Mouse (Mus musculus) layer of hippocampus, adult 11-12 months (tissue): ENCODE data around the gene Zdhhc16.

Experiments used
- DNase-seq: peaks from one replicate; pipeline ENCODE4 v3.0.0; 2022; ENCODE audit warnings: low spot score

Gene Zdhhc16

DNA sequence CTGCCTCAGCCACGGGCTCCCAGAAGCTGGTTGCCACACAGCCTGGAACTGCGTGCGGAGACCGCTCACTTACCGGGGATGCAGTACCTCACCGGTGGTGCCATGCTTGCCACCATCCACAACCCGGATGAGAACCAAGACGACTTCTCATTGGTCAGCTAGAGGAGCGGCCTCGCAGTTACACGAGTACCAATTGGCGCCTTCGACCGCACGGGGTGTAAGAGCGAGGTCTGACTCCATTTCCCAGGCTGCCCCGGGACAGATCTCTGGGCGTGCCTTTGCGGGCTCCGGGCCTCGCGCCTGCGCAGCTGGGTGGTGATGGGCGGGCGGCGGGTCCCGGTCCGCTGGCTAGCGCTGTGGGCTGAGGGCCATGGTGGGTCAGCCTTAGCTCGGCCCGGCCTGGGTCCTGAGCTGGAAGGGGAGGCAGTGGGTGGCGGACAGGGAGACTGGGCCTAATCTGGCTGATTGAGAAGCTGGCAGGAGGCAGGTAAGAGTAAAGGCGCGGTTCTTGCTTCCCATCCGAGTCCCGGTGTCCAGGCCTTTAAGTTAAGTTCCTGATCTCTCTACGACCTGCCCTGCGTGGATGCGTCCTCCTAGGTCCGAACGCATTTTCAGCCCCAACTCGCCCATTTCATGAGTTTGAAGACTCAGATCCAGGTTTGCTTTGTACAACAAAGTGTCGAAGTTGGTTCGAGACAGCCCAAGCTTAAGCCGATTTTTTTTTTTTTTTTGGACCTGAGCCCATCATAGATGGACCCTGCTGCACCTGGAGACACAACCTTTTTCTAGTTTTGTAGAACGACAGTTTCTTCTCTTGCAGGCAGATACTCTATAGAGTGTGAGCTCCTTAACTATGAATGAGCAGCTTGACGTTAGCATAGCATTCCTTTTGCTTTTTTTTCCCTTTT is at the start of gene Zdhhc16, which contains the start of gene Exosc1:
Zdhhc16 (plus strand) TSS at position 302 of the 908 bp plus-strand sequence.
Exosc1 (minus strand) TSS at position 245 of the 908 bp plus-strand sequence.
- peak; percentile 99 for DNase-seq

DNA sequence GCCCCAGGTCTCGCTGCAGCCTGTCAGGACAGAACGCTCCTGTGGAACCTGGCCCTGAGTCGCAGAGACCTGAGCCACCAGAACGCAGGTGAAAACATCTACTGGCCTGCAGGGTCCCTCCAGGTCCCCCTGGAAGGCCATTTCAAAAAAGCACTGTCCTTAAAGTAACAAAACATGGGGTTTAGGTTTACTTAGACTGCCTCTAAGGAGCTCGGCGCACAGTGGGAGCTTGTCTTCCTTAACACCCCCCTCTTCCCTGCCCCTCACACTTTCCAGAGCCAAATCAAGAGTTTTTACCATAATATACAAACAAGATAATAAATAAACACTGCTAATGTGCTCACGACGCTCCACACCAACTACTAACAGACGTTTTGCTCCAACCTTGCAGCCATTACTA is 49.4 kb upstream of the Zdhhc16 start:
- no peak for DNase-seq

DNA sequence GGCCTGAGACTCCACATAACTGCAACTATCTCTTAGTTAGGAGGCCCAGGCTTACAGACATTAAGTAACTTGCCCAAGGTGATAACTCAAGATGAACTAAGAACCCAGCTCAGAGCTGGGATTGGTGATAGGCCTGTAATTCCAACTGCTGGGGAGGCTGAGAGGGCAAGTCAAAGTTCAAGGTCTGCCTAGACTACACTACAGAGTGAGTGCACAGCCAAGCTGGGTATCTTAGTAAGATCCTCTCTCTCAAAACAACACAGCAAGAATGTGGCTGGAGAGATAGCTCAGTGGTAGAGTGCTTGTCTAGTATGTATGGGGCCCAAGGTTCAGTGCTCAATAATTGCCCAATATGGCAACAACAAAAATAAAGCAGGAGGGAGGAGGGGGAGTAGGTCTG is 45.1 kb upstream of the Zdhhc16 start:
- no peak for DNase-seq

DNA sequence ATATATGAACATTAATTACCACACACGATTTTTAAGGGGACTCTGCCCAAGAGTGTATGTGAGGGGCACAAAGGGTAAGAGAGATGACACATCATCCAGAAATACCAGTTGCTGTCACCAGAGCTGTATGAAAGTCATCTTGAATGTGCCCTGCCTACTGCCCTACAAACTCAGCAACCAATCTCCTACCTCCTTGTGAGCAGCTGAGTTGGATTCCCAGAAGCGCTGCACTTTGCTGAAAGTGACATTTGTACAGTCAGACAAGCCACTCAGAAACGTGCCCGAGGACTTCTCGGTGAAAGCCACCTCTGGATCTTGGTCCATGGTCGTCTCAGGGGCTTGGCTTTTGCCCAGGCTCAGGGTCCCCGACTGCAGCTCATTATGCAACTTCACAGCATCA is 38.3 kb upstream of the Zdhhc16 start:
- DNase-seq, result no peak

DNA sequence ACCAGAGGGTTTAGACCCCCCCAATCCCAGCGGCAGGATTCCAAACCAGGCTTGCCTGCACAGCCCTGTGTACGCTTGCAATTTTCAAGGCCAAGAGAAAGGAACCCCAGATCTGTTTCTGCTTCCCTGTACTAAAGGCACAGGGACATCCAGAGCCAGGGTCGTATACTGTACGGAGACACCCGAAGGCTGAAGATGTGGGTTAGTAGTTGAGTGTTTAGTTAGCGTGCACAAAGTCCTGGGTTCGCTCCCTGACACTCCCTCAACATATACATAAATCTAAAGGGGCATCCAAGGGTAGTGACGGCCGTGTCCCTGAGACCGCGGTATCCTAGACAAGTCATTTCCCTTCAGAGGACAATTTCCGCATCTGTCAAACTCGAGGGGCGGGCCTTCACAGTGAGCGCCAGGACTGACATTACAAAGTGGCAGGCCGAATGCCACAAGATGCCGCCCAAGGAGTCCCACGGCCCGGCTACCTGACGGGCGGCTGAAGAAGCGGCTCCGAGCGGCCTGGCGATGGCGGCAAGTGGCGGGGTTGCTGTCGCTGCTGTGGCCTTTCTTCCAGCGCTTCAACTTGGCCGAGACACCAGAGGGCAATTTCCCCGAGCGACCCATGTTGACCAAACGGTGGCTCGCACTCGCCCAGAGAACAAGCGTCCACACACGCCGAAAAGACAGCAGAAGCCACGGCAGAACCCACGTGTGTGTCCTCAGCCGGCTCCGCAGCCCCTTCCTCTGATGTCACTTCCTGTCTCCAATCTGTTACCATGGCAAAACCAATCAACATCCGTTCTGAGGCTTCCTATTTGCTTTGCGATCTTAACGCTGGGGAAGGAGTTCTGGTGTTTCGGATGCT is 37.6 kb upstream of the Zdhhc16 start, which contains the start of gene Rrp12:
Rrp12 (minus strand) TSS at position 714 of the 859 bp plus-strand sequence.
- DNase-seq, result peak; percentile 87

DNA sequence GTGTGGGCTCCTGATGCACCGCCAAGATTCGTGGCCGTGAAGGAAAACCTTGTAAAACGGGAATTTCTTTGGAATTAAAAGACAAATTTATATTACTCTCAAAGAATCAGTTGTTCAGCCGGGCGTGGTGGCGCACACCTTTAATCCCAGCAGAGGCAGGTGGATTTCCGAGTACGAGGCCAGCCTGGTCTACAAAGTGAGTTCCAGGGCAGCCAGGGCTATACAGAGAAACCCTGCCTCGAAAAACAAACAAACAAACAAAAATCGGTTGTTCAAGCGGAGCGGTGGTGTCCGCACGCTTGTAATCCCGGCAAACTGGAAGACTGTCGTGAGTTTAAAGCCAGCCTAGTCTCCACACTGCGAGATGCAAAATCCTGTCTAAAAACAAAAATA is 37.0 kb upstream of the Zdhhc16 start:
- no peak for DNase-seq

DNA sequence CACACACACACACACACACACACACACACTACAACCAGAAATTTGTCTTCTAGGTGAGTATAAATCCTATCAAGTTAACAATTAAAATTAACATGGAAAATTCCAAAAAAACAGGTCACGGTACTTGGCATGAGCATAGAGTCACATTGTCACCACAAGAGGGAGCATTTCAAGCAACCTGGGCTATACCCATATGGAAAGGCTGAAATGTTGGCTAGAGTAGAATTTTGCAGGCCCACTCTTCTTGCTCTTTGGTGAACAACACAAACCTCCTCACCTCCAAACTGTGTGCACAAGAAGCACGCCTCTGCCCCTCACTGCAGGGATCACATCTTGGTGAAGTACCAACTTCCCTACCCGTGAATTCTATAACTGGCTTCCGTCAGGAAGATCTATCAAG is 34.4 kb upstream of the Zdhhc16 start:
- peak; percentile 29 for DNase-seq

GRCm38 (mm10) chr19:41900495-41901090 is 32.7 kb upstream of the Zdhhc16 start:
- no peak for DNase-seq

DNA sequence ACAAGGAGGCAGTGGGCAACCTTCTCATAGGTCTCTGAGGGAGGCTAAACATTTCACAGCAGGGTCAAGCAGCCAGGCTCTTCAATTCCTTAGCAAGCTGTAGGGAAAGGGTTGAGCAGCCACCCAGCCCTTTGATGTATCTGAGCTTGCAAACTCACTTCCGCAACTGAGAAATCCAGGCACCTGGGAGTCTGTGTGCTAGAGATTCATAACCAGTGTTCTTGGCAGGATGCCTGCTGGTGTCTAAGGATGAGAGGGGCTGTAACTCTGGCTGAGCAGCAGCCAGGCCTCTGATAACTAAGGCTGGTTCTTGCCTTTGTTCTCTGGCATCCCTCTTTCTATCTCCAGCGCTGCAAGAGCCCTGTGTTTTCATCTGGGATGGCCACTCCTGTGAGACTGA is 31.6 kb upstream of the Zdhhc16 start:
- DNase-seq, result no peak

DNA sequence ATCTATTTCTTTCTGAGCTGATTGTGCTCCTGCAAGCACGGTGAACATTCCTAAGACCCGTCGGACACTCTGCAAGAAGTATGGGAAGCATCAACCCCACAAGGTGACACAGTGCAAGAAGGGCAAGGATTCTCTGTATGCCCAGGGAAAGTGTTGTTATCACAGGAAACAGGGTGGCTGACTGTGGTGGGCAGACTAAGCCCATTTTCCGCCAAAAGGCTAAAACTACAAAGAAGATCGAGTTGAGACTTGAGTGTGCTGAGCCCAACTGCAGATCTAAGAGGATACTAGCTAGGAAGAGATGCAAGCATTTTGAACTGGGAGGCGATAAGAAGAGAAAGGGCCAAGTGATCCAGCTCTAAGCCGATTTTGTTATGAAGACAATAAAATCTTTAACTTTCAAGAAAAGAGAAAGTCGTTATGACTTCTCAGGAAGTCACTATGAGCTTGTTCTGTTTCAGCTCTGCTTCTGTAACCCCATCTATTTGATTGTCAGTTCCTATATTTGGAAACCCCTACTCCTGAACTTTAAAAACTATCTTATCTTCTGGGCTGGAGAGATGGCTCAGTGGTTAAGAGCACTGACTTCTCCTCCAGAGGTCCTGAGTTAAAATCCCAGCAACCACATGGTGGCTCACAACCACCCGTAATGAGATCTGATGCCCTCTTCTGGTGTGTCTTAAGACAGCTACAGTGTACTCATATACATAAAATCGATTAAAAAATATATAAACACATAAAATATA is 30.3 kb upstream of the Zdhhc16 start:
- DNase-seq, result no peak

DNA sequence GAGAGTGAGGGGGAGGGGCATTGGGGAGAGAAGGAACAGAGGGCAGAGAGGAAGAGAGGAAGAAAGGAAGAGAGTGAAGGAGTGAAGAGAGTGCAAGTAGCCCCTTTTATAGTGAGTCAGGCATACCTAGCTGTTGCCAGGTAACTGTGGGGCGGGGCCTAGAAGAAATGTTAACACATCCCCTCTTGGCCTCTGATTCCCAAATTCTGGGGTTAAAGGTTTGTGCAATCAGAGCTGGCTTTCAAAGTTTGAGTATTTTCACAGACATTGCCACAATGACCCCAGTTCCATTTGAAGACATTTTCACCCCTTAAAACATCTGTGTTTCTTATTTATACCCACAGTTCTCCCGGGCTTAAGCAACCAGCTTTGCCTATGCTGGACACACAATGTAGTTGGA is 28.0 kb upstream of the Zdhhc16 start:
- DNase-seq, result no peak

DNA sequence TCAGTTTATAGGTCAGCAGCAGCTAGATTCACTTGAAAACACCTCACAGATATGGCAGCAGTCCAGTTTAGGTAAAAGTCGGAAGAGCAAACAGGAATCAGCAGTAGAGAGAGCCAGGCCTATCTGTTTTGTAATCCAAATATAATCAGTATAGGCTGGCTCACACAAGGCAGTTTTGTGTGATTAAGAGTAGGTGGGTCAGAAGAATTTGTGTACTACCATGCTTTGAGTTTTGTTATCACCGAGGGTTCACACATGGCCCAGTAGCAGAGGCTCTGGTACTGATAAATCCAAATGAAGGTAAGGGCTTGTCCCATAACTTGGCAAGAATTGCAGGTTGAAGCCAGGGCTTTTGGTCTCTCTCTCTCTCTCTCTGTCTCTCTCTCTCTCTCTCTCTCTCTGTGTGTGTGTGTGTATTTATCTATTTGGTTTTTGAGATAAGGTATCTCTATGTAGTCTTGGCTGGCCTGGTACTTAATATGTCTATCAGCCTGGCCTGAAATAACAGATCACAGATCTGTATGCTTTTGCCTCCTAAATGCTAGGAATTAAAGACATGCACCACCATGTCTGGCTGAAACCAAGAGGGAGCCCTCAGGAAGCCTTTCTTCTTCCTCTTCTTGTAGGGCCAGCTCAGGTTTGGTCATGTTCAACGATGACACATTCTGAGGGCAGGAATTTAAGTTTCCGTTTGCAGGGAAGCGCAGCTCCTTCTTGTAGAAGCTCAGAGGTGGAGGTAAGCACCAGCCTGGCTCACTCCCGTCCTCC is 26.8 kb upstream of the Zdhhc16 start:
- no peak for DNase-seq

GRCm38 (mm10) chr19:41907079-41907760 is 26.1 kb upstream of the Zdhhc16 start:
- DNase-seq, result no peak

GRCm38 (mm10) chr19:41908736-41909135 is 24.5 kb upstream of the Zdhhc16 start:
- DNase-seq, result no peak

DNA sequence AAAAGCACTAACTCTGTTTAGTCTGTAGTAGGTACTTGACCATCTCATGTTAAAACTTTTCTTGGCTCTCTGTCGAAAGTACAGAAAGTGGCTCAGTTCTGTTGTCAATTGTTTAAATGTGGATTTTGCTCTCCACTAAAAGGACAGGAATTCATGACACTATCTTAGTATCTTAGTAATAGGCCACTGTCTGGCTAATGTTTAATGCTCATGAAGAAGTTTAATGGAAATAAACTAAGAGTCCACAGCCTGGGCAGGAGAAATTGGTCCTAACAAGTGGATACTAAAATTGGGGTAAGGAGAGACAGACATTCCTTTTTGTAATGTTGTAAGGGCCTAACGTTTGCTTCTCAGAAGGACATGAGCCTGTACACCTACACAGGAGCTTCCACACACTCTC is 22.9 kb upstream of the Zdhhc16 start:
- DNase-seq, result no peak

DNA sequence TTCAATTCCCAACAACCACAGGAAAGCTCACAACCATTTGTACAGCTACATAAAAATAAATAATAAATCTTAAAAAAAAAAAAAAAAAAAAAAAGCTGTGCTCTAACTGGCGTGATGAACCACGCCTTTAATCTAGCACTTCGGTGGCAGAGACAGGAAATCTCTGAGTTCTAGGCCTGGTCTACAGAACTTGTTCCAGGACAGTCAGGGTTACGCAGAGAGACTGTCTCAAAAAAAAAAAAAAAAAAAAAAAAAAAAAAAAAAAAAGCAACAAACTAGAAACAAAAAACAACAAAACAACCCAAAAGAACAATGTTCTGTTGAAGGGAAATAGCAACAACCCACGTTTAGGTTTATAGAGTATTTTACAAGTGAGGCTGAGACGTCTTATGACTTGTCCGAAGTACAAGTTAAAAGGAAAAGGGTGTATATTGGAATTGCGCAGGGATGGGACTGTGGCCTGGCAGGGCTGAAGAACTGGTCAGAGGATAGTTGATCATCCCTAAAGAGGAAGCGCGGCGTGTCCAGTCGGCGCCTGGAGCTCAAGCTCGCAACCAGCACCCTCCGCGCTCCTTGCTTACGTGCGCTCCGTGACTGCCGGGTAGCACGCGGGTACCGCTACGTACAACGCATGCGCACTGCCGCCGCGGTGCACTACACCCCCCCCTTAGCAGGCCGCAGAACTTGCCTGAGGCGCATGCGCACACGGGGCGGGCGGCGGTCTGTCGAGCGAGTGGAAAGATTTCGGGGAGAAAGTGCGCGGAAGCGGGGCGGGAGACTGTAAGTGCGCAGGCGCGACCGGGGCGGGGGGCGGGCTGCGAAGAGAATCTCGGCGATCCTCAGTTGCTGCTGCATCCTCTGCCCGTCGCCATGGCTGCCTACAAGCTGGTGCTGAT is 21.9 kb upstream of the Zdhhc16 start, which contains the start of gene Pgam1:
Pgam1 (plus strand) TSS at position 746 of the 896 bp plus-strand sequence.
- peak; percentile 96 for DNase-seq

DNA sequence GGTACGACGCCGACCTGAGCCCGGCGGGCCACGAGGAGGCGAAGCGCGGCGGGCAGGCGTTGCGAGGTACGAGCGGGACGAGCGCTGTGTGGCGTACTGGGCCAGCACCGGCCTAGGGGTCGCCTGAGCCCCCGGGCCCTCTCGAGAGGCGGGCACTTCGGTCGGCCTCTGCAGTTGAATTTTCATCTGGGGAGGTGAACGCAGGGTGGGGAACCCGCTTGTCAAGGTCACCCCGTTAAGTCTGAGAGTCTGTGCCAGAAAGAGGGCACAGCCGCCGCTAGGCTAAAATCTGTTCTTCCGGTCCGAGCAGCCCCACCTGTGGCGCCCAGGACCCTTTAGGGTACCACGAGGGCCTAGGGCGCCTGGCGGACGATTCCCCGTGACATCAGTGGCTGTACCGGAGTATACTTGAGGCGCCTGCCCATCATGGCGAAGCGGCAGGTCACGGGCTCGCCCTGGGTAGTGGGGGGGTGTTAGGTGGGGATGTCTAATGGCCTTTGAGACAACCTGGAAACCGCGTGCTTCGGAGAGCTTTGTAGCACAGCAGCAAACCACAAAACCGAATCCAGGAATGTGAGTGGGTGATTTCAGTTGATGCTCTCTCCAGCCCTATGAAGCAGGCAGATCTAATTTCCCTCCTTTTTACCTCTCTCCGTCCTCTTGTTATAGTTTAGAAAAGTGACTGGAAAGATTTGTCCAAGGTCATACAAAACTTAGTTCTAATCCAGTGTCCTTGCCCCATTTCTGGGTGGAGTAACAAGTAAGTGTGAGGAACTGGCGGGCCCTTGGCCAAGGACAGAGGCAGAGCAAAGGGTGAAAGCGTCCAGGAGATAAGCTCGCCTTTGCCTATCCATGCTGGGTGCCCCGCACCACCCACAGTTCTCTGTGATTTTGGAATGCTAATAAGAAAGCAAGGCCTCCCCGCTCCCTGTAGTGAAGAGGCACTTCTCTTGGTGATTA is 20.9 kb upstream of the Zdhhc16 start:
- DNase-seq, result peak; percentile 39
